Mouse (Mus musculus): ENCODE measurements around the gene Tgfbr3. TPM values are rescaled to one million over a fixed set of nuclear protein-coding genes. Genes with fewer than 3 reads are reported as not detected.

Tgfbr3 gene
- polyA plus RNA-seq (2012; rRNA removed), result 3.0 and 7.4 TPM in 2 replicates

GRCm38 (mm10) chr5:107289234-107289764 lies at the start of gene Tgfbr3:
Tgfbr3 (minus strand) TSS chr5:107289629.

DNA sequence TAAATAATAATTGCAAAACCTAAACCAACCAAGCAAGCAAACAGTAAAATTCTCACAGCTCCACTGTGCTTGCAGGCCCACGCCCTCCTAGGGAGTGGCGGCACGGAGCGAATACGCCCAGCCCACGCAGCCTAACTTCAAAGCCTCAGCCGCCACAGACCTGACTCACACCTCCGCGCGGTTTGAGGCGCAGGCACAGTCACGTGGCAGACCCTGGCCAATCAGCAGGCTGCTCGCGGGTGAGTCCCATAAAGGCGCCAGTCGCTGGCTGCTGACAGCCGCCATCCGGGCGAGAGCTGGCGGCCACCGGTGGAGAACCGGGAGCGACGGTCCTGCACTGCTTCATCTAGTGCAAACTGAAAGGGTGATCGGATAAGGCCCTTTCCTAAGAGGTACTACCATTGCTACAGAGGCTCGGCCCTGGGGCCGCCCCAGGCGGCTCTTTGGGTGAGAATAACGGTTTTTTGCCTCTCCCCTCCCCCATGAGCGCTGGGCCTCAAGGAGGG lies 41.5 kb upstream of the Tgfbr3 start, which contains the start of gene Brdt:
Gene Brdt (plus strand): TSS at position 244 of the 506 bp plus-strand sequence.

Other genes starting within 250 kb of the Tgfbr3 start
- gene Brdt, start 41.5 kb upstream of the Tgfbr3 start, polyA plus RNA-seq (2012; rRNA removed), result 3.0 and 3.6 TPM in 2 replicates
- 2.2 and 3.1 TPM in 2 replicates for gene Ephx4, start 113.1 kb upstream of the Tgfbr3 start, polyA plus RNA-seq (2012; rRNA removed)
- gene Lpcat2b, start 141.9 kb upstream of the Tgfbr3 start, polyA plus RNA-seq (2012; rRNA removed), result not detected in 2 replicates
- gene Btbd8, start 148.4 kb upstream of the Tgfbr3 start, polyA plus RNA-seq (2012; rRNA removed), result 14.2 and 15.9 TPM in 2 replicates
- 0.21 TPM in 2 replicates for gene Gm42669, start 218.0 kb upstream of the Tgfbr3 start, polyA plus RNA-seq (2012; rRNA removed)
- gene 1700028K03Rik, start 245.1 kb upstream of the Tgfbr3 start, polyA plus RNA-seq (2012; rRNA removed), result 0.06 and 0.09 TPM in 2 replicates